Mouse (Mus musculus) thymus, adult 2 months (tissue): ENCODE data around the gene Rab11fip4. TPM values are rescaled to one million over a fixed set of nuclear protein-coding genes. Genes with fewer than 3 reads are reported as not detected.

Experiments used
- DNase-seq: peaks from one replicate; pipeline ENCODE4 v3.0.0; 2021
- H3K27ac ChIP-seq: fragments of 200-500 bp; 2 replicates; pipeline ENCODE4 v1.5.1; 2012; ENCODE audit warnings: low read length, control low read depth; ENCODE audit not compliant: control insufficient read depth, insufficient read depth
- H3K27me3 ChIP-seq: fragments of 200-500 bp; 2 replicates; pipeline ENCODE4 v1.6.1; 2012; ENCODE audit warnings: mild to moderate bottlenecking, low read length, moderate library complexity, mixed read lengths; ENCODE audit not compliant: control insufficient read depth, insufficient read depth
- H3K36me3 ChIP-seq: fragments of 200-500 bp; 2 replicates; pipeline ENCODE4 v1.6.1; 2012; ENCODE audit warnings: mild to moderate bottlenecking, low read length, moderate library complexity; ENCODE audit not compliant: control insufficient read depth, insufficient read depth
- H3K4me1 ChIP-seq: fragments of 200-500 bp; replicated peaks from 2 replicates; pipeline ENCODE4 v1.6.1; 2012; ENCODE audit warnings: low read length; ENCODE audit not compliant: control insufficient read depth, insufficient read depth
- H3K4me3 ChIP-seq: fragments of 200-500 bp; 2 replicates; pipeline ENCODE4 v1.5.1; 2012; ENCODE audit warnings: mild to moderate bottlenecking, low read length, control low read depth, moderate library complexity; ENCODE audit not compliant: control insufficient read depth, insufficient read depth
- CTCF ChIP-seq: fragments of 200-500 bp; IDR thresholded peaks from 2 replicates; pipeline ENCODE4 v1.5.1; 2012; ENCODE audit warnings: mild to moderate bottlenecking, control low read depth, low read length, moderate library complexity, borderline replicate concordance; ENCODE audit not compliant: control insufficient read depth, poor library complexity, insufficient read depth; ENCODE audit errors: extremely low read depth
- POLR2A ChIP-seq: fragments of 200-500 bp; IDR thresholded peaks from 2 replicates; pipeline ENCODE4 v1.6.1; 2012; ENCODE audit warnings: mild to moderate bottlenecking, low read length, control low read depth, moderate library complexity; ENCODE audit not compliant: control insufficient read depth, poor library complexity, insufficient read depth; ENCODE audit errors: extremely low read depth
- WGBS: fragments of 180-500 bp; shearing (Covaris S2); methylation state at CpG from one replicate; pipeline ENCODE4 v1.1.7; 2018; 5-methylcytosine and 5-hydroxymethylcytosine counted together
- polyA plus RNA-seq: library from polyadenylated mRNA; depleted of rRNA; stranded (reverse); fragments of >200 nt; gene quantifications from 2 replicates; pipeline ENCODE4 v1.2.3, GENCODE M21; 2012

The Rab11fip4 gene
- polyA plus RNA-seq, 1 experiment, result 36.8 TPM

DNA sequence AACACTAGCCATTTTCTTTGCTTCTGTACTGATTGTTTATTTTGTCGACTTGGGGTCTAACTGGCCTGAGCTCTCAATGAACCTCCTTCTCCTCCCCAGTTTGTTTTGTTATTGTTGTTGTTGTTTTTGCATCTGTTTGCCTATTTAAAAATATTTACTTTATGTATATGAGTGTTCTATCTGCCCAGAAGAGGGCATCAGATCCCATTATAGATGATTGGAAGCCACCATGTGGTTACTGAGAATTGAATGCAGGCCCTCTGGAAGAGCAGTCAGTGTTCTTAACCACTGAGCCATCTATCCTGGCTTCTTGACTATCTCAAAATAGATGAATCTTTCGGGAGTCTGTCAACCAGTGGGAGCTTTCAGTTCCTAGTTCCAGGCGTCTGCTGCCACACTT is 116.1 kb downstream of the Rab11fip4 start:
- Histone ChIP-seq H3K27me3 (peaks cover 5% of the 10 kb centered on the region; the same call in 1 of the 2 replicates), H3K4me1 (peaks cover 25% of the 10 kb centered on the region), H3K4me3 (no peak overlapping the region), H3K27ac (no peak overlapping the region), H3K36me3 (no peaks in the 10 kb centered on the region)
- 82% methylated on average over 3 of the region's 3 CpGs for WGBS
- DNase-seq, result no peak
- TF ChIP-seq CTCF (no peak), POLR2A (no peak)

DNA sequence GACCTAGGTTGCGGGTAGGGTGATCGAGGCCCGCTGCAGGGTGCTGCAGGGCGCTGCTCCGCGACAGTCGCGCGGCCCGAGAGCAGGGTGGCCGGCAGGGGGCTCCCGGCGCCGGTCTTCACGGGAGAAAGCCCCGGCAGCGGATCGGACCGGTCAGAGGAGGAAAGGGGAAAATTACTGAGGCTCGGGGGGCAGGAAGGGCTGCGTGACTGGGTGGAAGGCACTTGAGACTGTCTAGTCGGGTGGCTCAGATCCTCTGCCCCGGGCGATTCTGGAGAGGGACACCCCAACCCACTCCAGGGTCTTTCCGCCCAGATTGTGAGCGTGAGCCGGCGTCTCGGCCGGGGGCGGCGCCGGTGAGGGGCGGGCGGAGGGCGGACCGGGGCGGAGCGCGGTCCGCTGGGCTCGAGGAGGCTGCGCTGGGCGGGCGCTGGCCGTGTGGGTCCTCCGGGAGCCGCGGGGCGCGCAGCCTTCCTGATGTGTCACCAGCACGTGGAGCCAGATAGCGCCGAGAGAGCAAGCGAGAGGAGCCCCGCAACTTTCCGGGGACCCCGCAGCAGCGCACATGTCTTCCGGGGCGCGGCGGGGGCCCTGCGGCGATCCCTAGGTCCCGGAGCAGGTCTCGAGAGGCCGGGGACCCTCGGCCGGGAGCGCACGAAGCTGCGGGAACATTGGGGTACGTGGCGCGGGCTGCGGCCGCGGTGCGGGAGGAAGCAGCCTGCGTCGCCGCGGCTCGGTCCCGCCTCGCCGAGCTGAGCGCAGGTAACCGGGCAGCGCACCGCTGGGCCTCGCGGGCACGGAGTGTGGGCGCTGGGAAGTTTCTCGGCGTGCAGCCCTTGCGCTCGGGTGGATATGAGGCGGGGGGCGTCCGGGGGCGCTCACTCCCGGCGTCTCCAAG is 120.1 kb downstream of the Rab11fip4 start:
- peak; percentile 91 for TF ChIP-seq CTCF
- no peak for TF ChIP-seq POLR2A
- Histone ChIP-seq H3K4me1 (peaks cover 13% of the 10 kb centered on the region), H3K4me3 (peak overlapping the region; percentile 67), H3K27me3 (peaks cover 5% of the 10 kb centered on the region; the same call in 1 of the 2 replicates), H3K36me3 (no peaks in the 10 kb centered on the region), H3K27ac (no peak overlapping the region)
- WGBS, result 1% methylated on average over 106 of the region's 106 CpGs
- peak; percentile 76 for DNase-seq

- Histone ChIP-seq H3K27me3 (peaks cover 5% of the 10 kb centered on the region; the same call in 1 of the 2 replicates), H3K4me1 (peaks cover 10% of the 10 kb centered on the region), H3K36me3 (no peaks in the 10 kb centered on the region), H3K27ac (no peak overlapping the region), H3K4me3 (peak overlapping the region; percentile 67)
- TF ChIP-seq POLR2A, result no peak
- TF ChIP-seq CTCF, result no peak
- no peak for DNase-seq
- 2% methylated on average over 46 of the region's 46 CpGs for WGBS
Observed at GRCm38 (mm10) chr11:79711766-79712369, 120.9 kb downstream of the Rab11fip4 start.

DNA sequence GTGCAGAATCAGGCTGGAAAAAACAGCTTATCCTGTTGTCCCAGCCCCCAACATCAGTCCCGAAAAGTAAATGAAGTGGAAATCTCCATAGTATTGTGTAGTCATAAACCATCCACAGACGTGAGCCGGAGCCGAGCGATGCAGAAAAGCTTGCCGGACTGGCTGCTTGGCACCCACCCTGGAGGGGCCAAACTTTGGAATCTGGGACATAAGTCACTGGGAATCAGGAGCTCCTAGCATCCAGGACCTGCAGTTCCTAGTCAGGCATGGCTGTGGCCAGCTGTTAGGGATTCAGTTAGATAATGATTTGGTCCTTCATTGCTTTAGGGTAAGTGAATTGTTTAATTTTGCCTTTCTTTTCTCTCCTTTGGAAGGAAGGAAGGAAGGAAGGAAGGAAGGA is 122.2 kb downstream of the Rab11fip4 start:
- 95% methylated on average over 6 of the region's 6 CpGs for WGBS
- no peak for DNase-seq
- Histone ChIP-seq H3K27me3 (peaks cover 5% of the 10 kb centered on the region; the same call in 1 of the 2 replicates), H3K4me1 (peaks cover 10% of the 10 kb centered on the region), H3K27ac (no peak overlapping the region), H3K36me3 (no peaks in the 10 kb centered on the region), H3K4me3 (no peak overlapping the region)
- TF ChIP-seq POLR2A, result no peak
- TF ChIP-seq CTCF, result no peak

- Histone ChIP-seq H3K36me3 (no peaks in the 10 kb centered on the region), H3K4me1 (peaks cover 10% of the 10 kb centered on the region), H3K27ac (no peak overlapping the region), H3K27me3 (peaks cover 5% of the 10 kb centered on the region; the same call in 1 of the 2 replicates), H3K4me3 (no peak overlapping the region)
- DNase-seq, result no peak
- TF ChIP-seq POLR2A, result no peak
- TF ChIP-seq CTCF, result no peak
- 89% methylated on average over 4 of the region's 4 CpGs for WGBS
Observed at GRCm38 (mm10) chr11:79713678-79714077, 122.7 kb downstream of the Rab11fip4 start.

DNA sequence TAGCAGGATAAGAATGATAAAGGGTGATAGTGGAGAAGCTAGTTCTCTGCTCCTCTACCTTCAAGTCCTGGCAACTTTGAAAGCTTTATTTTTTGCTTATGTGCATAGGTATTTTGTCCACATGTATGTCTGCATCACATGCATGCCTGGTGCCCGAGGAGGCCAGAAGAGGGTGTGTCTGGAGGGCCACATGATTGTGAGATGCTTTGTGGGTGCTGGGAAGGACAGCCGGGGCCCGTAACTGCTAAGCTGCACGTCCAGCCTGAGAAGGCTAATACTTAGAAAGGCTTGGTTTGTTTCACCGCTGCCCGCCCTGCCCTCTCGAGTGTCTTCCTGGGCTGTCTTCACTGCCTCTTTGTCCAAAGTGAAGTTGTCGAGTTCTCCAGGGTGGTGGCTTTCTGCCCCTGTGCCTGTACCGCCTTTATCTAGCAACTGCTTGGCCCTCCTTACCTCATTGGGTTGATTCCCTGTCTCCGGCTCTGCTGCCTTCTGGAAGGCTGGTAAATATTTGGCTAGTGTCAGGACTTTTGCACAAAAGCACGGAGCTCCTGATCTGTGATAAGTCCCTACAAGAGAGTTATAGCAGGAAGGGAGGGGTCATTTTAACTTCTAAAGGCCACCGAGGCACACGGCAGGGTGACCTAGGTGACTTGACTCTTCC is 123.2 kb downstream of the Rab11fip4 start:
- Histone ChIP-seq H3K4me1 (peaks cover 10% of the 10 kb centered on the region), H3K4me3 (no peak overlapping the region), H3K27ac (no peak overlapping the region), H3K27me3 (peaks cover 5% of the 10 kb centered on the region; the same call in 1 of the 2 replicates), H3K36me3 (no peaks in the 10 kb centered on the region)
- TF ChIP-seq POLR2A, result no peak
- no peak for TF ChIP-seq CTCF
- no peak for DNase-seq
- WGBS, result 91% methylated on average over 13 of the region's 13 CpGs
